Mouse (Mus musculus) thymus, postnatal 4 days (tissue): ENCODE measurements around the gene AA986860.

Experiments used
- DNase-seq: peaks from one replicate; pipeline ENCODE4 v3.0.0; 2021

AA986860 gene

DNA sequence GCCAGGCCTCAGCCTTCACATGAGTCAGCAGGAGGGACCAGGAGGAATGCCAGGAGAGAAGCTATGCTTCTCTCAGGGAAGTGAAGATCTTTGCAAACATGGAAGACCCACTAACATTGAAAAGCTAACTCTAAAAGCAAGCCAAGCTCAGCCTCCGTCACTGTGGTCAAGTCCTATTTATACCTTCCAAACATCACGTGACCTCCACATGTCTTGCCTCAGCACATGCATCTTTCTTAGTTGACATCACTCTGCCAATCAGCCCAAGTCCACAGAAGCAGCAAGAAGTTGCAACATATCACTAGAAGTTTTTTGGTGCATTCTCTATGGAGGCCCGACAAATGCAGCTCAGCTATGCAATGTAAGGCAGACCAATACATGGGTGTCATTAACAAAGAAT is 48.1 kb downstream of the AA986860 start:
- DNase-seq, result no peak

DNA sequence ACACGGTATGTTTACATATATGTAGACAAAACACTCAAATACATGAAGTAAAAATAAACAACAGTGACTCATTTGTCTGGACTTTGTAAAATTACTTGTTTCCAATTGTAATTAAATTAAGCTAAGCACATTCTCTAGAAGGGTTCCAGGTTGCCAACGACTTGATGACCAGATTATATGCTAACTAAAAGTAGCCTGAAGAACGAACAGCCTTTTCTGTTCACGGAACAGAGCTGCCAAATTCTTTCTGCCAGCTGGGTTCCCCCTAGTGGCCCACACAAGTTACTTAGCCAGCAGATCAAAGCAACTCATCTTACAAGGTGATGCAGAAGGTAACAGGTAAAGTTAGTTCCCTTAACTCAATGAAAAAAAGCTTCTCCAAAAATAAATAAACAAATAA is 52.3 kb downstream of the AA986860 start:
- DNase-seq, result peak; percentile 47

DNA sequence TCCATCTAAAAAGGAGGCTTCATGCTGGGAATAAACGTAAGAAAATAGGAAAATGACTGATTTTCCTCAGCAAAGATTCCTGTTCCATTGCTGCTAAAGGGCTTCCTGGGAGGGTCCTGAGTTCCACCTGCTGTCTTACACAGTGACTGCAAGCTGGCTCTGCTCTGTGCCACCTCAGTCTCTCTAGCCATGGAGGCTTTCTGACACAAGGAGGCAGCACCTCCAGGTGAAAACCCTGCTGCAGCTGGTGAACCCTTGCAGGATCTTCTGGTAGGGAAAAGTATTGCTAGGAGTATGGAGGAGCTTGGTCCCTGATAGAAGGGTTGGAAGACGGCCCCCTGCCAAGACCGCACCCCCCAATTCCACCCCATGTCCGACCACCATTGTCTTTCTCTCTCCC is 55.2 kb downstream of the AA986860 start:
- peak; percentile 54 for DNase-seq

DNA sequence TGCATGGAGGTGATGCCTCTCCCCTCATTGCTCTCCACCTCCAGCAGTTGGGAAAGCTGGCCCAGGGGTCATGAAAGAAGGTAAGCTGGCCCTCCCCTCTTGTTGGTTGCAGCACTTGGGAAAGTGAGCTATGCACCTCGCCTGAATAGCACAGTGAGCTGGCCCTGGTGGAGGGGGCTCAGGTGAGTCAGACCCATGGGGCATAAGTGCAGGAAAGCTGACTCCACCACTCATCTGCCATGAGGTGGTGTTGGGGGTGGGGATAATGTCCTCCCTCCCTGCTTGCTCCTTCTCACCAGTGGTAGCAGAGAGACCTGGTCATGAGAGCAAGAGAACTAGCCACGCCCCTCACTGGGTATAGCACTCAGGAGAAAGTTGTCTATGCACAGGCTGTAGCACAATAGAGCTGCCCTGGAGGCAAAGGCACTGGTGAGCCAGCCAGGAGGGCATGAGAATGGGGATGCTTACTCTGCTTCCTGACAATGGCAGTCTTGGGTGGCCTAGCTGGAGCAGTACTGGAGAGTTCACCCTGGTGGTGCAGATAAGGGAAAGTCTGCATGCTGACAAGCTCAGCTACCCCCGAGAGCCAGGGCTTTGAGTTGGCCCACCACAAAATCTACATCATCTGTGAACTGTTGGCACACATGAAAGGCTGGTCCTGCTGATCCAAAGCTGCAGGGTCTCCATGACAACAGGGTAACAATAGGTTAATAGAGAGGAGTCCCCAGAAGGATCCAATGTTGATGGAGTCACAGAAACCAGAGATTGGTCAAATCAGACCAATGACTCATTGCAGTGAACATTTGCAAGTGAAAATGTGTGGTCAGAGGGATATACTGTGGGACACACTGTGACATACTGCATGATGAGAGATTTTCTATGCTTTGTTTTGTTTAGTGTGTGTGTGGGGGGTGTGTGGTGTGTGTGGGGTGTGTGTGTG is 58.0 kb downstream of the AA986860 start:
- DNase-seq, result no peak
